Mouse (Mus musculus) heart, embryonic 16.5 days (tissue): ENCODE data around the gene Preb. TPM values are rescaled to one million over a fixed set of nuclear protein-coding genes. Genes with fewer than 3 reads are reported as not detected.

ENCODE experiments used
- ATAC-seq: fragments of 200-750 bp; cut with Nextera tagmentation; replicated peaks from 2 replicates; pipeline ENCODE4 v1.8.0; 2017; ENCODE audit warnings: moderate number of reproducible peaks; ENCODE audit not compliant: insufficient read depth, low FRiP score; ENCODE audit errors: extremely low read depth
- H3K27ac ChIP-seq: fragments of 300-500 bp; sonication (generic); 2 replicates; pipeline ENCODE4 v1.5.1; 2014; ENCODE audit warnings: mild to moderate bottlenecking, low read length, control low read depth, moderate library complexity
- H3K27me3 ChIP-seq: fragments of 300-500 bp; sonication (generic); 2 replicates; pipeline ENCODE4 v1.6.1; 2014; ENCODE audit warnings: low read length, mixed read lengths; ENCODE audit not compliant: control insufficient read depth, insufficient read depth
- H3K36me3 ChIP-seq: fragments of 300-500 bp; sonication (generic); 2 replicates; pipeline ENCODE4 v1.6.1; 2014; ENCODE audit not compliant: control insufficient read depth, insufficient read depth
- H3K4me1 ChIP-seq: fragments of 300-500 bp; sonication (generic); 2 replicates; pipeline ENCODE4 v1.6.1; 2014; ENCODE audit warnings: low read length, mixed read lengths; ENCODE audit not compliant: control insufficient read depth, insufficient read depth
- H3K4me2 ChIP-seq: fragments of 300-500 bp; sonication (generic); 2 replicates; pipeline ENCODE4 v1.6.1; 2014; ENCODE audit warnings: low read depth, mild to moderate bottlenecking, control low read depth, low read length
- H3K4me3 ChIP-seq: fragments of 300-500 bp; sonication (generic); 2 replicates; pipeline ENCODE4 v1.5.1; 2014; ENCODE audit warnings: mild to moderate bottlenecking, control low read depth, low read length
- H3K9ac ChIP-seq: fragments of 300-500 bp; sonication (generic); 2 replicates; pipeline ENCODE4 v1.6.1; 2014; ENCODE audit warnings: low read length, control low read depth
- H3K9me3 ChIP-seq: fragments of 300-500 bp; sonication (generic); replicated peaks from 2 replicates; pipeline ENCODE4 v1.6.1; 2016; ENCODE audit warnings: low read length; ENCODE audit not compliant: control insufficient read depth
- WGBS: fragments of 180-500 bp; shearing (Covaris S2); extraction: QIAGEN DNeasy Blood & Tissue Kit; methylation state at CpG from one replicate; pipeline ENCODE4 v1.1.7; 2014; 5-methylcytosine and 5-hydroxymethylcytosine counted together
- polyA plus RNA-seq: library from polyadenylated mRNA; unstranded; fragments of >200 nt; fragmentation: Nextera tagmentation; extraction: Ambion mirVana; gene quantifications from 2 replicates; pipeline ENCODE4 v1.2.1, GENCODE M21; 2015

The Preb gene
- polyA plus RNA-seq, 1 experiment from 2014 or later: 95.9 TPM

DNA sequence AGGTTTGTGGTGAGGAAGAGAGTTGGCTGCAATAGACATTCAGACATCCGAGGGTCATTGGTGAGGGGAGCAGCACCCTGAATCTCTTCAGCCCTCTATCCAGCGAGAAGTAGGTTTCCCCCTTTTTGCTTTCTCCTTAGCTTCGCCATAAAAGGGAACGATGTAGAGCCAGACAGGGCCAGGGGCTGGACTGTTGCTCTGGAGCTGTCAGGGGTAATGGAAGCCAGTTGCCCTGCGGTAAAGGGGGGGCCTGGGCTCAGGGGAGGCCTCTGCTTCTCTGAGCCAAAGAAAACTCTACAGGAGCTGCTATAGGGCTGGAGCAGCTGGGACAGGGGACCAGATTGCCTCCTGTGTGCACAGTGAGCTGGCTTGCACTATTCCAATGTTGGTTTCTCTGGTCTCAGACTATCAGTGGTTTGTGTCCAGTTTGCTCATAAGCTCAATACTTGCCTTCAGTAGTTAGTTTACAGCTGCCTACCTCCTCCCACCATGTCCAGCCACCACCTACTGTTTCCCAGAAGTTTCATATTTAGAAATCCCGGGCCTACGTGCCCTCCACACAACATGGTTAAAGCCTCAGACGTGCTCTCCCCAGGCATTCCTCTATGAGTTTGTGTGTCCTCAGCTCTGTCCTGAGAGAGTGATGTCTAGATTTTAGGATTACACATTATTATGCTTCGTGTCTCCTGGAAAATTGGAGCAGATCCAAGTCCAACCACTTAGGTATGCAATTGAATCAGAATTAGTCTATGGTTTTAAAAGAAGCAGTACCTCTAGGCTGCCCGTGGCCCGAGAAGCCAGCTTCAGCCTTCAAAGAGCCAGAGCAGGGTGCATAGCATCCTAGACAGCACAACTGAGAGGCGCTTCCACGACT lies 51.5 kb downstream of the Preb start:
- peaks cover 57% of the 10 kb centered on the region for H3K4me1 ChIP-seq
- WGBS: 25% methylated on average over 13 of the region's 13 CpGs

DNA sequence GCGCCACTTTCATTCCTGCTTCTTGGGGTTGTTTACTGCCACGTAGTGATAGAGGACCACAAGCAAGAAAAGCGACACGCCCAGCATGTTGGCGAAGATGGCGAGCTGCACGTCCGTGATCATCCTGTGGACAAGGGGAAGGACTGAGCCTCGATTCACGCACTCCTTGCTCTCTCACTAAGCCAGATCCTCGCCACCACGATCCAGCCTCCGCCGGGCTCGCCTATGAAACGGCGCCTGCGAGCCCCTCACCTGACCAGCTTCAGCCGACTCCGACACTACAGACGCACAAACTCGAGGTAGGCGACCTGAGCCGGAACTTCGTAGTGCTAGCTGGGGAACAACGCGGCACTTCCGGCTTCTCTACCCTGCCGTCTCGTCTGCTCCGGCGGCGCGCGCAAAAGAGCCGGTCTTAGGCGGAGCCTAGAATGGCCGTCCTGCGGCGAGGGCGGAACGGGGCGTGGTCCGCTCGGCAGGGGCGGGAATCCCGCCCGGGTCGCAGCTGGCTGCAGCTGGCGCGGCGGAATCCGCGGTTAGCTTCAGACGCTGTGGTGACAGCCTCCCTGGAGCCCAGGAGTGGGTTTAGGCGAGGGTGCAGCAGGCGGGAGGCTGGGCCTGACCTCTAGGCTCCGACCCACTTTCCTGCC lies 52.6 kb downstream of the Preb start, which contains the start of gene Ost4:
Ost4 (minus strand) TSS at position 376 of the 647 bp plus-strand sequence.
- WGBS: under 1% methylated on average over 58 of the region's 58 CpGs
- peak within 1 kb of the TSS; percentile 86 for H3K4me3 ChIP-seq
- no peaks in the 10 kb centered on the region for H3K9me3 ChIP-seq
- H3K4me2 ChIP-seq: peak within 1 kb of the TSS; percentile 96
- ATAC-seq: peak; percentile 91
- H3K36me3 ChIP-seq: peaks cover 18% of the 10 kb centered on the region
- H3K4me1 ChIP-seq: peaks cover 48% of the 10 kb centered on the region
- H3K27me3 ChIP-seq: no peaks in the 10 kb centered on the region
- H3K9ac ChIP-seq: peak within 1 kb of the TSS; percentile 85
- H3K27ac ChIP-seq: peak within 1 kb of the TSS; percentile 93

More for the DNA sequence above, 51.5 kb downstream of the Preb start:
- Histone ChIP-seq H3K27ac (peak overlapping the region; percentile 93), H3K27me3 (no peaks in the 10 kb centered on the region), H3K4me2 (peak overlapping the region; percentile 96), H3K36me3 (peaks cover 17% of the 10 kb centered on the region), H3K9me3 (no peaks in the 10 kb centered on the region), H3K4me3 (peak overlapping the region; percentile 86), H3K9ac (peak overlapping the region; percentile 85; the same call in 1 of the 2 replicates)
- peak; percentile 51 for ATAC-seq

DNA sequence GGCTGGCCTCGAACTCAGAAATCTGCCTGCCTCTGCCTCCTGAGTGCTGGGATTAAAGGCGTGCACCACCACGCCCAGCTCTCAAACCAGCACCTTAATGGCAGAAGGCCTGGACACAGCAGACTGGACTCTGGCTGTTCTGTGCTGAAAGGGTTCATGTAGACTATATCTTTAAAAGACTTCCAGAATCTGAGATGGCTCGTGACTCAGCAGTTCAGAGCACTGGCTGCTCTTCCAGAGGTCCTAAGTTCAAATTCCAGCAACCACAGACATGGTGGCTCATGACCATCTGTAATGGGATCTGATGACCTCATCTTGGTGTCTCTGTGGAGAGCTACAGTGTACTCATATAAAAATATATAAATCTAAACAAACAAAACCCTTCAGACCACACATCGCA lies 58.3 kb downstream of the Preb start:
- H3K27ac ChIP-seq: no peak overlapping the region
- no peak overlapping the region for H3K4me3 ChIP-seq
- no peak overlapping the region for H3K4me2 ChIP-seq
- no peak overlapping the region for H3K9ac ChIP-seq
- ATAC-seq: no peak
- WGBS: 89% methylated on average over 5 of the region's 5 CpGs
- peaks cover 18% of the 10 kb centered on the region for H3K4me1 ChIP-seq
- peaks cover 21% of the 10 kb centered on the region for H3K36me3 ChIP-seq
- no peaks in the 10 kb centered on the region for H3K9me3 ChIP-seq
- H3K27me3 ChIP-seq: no peaks in the 10 kb centered on the region

Other genes with a start within 250 kb of the Preb start
- gene Dpysl5, start 248.8 kb downstream of the Preb start, polyA plus RNA-seq: 2.0 and 2.2 TPM in 2 replicates
- 18.2 and 19.8 TPM in 2 replicates for gene Mapre3, start 145.7 kb downstream of the Preb start, polyA plus RNA-seq
- 58.8 and 61.7 TPM in 2 replicates for gene Tmem214, start 92.3 kb downstream of the Preb start, polyA plus RNA-seq
- 10.8 and 11.8 TPM in 2 replicates for gene Agbl5, start 71.7 kb downstream of the Preb start, polyA plus RNA-seq
- 349 and 355 TPM in 2 replicates for gene Ost4, start 52.6 kb downstream of the Preb start, polyA plus RNA-seq
- gene Emilin1, start 47.0 kb downstream of the Preb start, polyA plus RNA-seq: 145 and 157 TPM in 2 replicates
- gene Khk, start 38.9 kb downstream of the Preb start, polyA plus RNA-seq: 12.9 and 15.0 TPM in 2 replicates
- gene Cgref1, start 14.8 kb downstream of the Preb start, polyA plus RNA-seq: 2.6 and 2.7 TPM in 2 replicates
- 0.09 and 0.24 TPM in 2 replicates for gene Tcf23, start 8.3 kb upstream of the Preb start, polyA plus RNA-seq
- 117 and 121 TPM in 2 replicates for gene Atraid, start 88.0 kb upstream of the Preb start, polyA plus RNA-seq
- 9.4 and 9.5 TPM in 2 replicates for gene Slc5a6, start 88.6 kb upstream of the Preb start, polyA plus RNA-seq
- 14.4 and 18.4 TPM in 2 replicates for gene Cad, start 94.4 kb upstream of the Preb start, polyA plus RNA-seq
- gene Dnajc5g, start 145.9 kb upstream of the Preb start, polyA plus RNA-seq: not detected in 2 replicates
- gene Slc30a3, start 147.9 kb upstream of the Preb start, polyA plus RNA-seq: 0.27 and 0.35 TPM in 2 replicates
- 8.1 and 11.2 TPM in 2 replicates for gene Trim54, start 156.4 kb upstream of the Preb start, polyA plus RNA-seq
- not detected in 2 replicates for gene Ucn, start 178.5 kb upstream of the Preb start, polyA plus RNA-seq
- 87.6 and 91.5 TPM in 2 replicates for gene Mpv17, start 193.9 kb upstream of the Preb start, polyA plus RNA-seq
- gene Gm29609, start 219.6 kb upstream of the Preb start, polyA plus RNA-seq: 0.63 and 1.3 TPM in 2 replicates
- 39.7 and 46.4 TPM in 2 replicates for gene Gtf3c2, start 219.8 kb upstream of the Preb start, polyA plus RNA-seq
- 113 and 122 TPM in 2 replicates for gene Snx17, start 232.9 kb upstream of the Preb start, polyA plus RNA-seq
- 61.4 and 73.3 TPM in 2 replicates for gene Eif2b4, start 233.1 kb upstream of the Preb start, polyA plus RNA-seq
- 6.2 and 6.5 TPM in 2 replicates for gene Zfp513, start 241.9 kb upstream of the Preb start, polyA plus RNA-seq